Mouse (Mus musculus) heart, postnatal 0 days (tissue): ENCODE measurements around the gene Wscd1.

ENCODE experiments used
- CTCF ChIP-seq: IDR thresholded peaks from 2 replicates; pipeline ENCODE4 v1.5.1; 2016; ENCODE audit warnings: antibody characterized with exemption, control low read depth, low read depth
- EP300 ChIP-seq: IDR thresholded peaks from 2 replicates; pipeline ENCODE4 v1.6.1; 2016; ENCODE audit warnings: antibody characterized with exemption, low read depth

DNA sequence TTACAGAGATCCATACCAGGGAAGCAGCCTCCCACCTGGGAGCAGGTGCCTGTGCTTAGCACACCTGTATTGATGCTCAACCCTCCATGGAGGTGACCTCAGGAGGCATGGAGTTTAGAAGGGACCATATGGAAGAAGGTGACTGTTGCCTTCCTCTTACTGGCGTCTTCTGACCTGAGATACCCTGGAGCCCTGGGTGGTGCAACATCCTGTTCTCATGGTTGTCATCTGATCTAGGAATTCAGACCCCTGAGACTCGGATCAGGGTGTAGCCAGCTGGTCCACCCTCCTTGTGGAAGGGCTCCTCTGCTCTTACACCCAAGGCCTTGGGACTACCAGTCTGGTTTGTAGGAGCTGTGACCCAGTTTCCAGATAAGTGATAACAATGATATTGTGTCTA, 15.0 kb downstream of the Wscd1 start:
- TF ChIP-seq CTCF (no peak), EP300 (no peak)
